Mouse (Mus musculus) NIH3T3 (cell line): ENCODE measurements around the gene Ptprg.
"Not testable (repeated sequence)": the region's sequence is repeated elsewhere in the genome, so short reads cannot be mapped to it uniquely, and the experiment has no call there.

Experiments used
- DNase-seq: peaks from one replicate; pipeline ENCODE4 v3.0.0-alpha.2; 2012; ENCODE audit warnings: low read depth

Gene Ptprg

DNA sequence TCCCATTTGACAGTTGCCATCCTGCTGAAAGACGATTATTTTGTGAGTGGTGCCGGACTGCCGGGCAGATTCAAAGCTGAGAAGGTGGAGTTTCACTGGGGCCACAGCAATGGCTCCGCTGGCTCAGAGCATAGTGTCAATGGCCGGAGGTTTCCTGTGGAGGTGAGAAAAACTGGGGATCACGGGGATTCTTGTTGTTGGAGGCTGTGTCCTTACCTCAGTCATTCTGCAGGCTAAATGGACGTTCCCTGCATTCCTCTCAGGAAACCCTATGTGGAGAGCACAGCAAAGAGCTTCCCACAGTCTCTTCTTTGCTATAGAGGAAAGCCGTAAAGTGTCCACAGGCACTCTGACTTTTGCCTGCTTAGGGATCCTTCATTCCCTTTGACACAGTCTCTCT lies 409.2 kb downstream of the Ptprg start:
- DNase-seq, result no peak

DNA sequence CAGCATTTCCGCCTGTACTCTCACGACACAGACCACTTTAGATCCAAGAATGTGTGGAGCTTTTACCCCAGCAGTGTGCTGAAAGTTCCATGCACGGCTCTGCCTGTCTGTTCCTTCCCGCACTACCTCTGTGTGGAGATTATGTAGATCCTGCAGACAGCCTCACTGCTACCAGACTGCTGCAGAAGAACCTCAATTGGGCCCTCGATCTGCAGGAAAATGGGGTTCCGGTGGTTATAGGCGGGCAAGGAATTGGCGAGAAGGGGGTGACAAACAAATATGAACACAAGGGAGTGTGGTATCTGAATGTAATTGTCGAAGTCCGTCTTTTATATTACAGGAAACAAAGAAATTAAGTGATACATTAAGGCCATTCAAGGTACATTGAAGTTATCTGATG lies 410.5 kb downstream of the Ptprg start:
- DNase-seq, result no peak

DNA sequence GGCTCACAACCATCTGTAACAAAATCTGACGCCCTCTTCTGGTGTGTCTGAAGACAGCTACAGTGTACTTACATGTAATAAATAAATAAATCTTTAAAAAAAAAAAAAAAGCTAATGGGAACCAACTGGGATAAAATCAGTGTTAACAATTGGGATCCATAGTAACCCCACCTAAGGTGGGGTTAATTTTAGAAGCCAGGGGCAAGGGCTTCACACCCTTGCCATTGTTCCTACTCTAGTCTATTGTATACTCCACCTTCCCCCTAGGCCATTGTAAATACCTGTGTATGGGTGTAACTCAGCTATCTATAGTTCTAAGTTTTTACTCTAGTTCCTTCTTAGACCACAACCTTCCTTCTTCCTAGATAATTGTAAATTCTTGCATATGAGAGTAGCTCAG lies 411.0 kb downstream of the Ptprg start:
- not testable (repeated sequence) for DNase-seq

DNA sequence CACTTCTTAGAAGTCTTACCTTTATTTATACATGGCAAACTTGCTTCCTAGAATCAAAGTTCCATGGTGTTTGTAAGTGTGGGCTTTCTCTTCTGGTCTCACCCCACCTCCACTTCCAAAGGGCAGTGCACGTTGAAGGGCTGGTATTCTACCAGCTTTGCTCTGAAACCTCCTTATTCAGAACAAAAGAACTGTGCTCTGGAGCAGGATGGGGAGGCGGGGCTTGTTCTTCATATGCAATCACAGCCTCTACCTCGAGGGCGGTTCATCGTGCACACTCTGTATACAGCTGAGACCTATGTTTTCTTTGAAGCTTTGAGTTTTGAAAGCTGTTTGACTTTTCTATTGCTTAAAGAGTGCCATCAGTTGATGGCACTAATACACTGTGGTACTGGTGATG lies 412.5 kb downstream of the Ptprg start:
- no peak for DNase-seq

DNA sequence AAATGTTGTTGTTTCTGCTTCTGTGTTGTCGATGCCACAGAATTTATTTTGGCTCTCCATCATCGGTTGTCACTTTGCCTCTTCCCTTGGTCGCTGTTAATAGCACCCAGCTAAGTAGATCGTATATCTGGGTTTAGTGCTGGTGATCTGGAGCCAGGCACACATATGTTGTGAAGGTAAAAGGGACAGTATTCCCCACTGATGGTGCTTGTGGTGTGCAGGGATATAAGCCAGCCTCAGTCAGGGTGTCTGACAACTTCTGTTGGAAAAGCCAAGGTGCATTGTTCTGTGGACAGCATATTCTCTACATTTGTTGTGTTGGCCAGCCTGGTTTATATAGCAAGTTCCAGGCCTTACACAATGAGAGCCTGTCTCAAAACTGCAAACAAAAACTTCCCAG lies 428.4 kb downstream of the Ptprg start:
- DNase-seq, result no peak

DNA sequence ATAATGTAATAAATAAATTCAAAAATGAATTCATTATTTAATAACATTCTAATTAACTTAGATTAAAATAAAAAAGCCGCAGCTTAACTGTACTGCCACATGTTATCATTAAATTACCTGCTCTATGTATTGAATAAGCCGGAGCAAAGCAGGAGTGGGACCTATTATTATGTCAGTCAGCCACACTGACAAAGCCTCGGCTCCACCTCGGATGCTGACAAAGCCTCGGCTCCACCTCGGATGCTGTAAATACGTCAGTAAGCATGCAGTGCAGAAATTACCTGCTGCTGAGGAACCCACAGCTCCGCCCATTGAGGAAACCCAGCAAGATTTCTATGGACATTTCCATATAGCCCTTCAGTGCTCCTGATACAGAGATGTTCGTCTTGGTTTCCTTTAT lies 429.7 kb downstream of the Ptprg start:
- no peak for DNase-seq

DNA sequence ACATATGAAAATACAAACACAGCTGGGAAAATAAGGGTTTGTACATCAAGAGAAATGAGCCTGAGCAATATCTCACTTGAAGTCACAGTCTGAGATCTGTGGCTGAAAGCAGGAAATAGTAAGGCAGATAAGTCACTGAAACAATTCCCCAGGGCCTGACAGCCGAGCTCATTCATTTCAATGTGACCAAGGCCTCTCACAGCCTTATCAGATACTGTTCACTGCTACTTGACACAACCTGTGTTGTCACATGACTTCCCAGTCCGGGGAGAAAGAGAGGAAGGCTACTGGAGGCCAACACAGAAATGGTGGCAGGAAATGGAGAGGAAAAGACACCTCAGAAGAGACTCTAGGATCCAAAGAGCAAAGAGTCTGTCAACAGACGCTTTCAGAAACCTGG lies 430.8 kb downstream of the Ptprg start:
- DNase-seq, result no peak

DNA sequence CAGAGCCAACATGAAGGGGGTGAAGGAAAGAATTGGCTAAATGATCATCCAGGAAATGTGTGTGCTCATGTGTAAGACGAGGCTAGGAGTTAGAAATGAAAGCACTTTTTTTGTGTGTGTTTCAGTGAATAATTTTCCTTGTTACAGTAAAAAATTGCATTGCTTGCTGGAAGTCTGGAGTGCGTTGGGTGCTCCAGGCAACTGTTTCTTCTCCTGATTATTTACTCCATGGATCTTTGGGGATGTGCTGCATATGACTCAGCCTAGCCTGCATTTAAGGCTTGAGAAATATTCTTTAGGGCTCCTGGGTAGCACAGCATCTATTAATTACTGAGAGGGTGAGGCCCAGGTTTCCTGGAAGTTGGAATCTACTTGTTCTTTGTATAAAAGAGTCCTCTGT lies 435.6 kb downstream of the Ptprg start:
- DNase-seq, result no peak

DNA sequence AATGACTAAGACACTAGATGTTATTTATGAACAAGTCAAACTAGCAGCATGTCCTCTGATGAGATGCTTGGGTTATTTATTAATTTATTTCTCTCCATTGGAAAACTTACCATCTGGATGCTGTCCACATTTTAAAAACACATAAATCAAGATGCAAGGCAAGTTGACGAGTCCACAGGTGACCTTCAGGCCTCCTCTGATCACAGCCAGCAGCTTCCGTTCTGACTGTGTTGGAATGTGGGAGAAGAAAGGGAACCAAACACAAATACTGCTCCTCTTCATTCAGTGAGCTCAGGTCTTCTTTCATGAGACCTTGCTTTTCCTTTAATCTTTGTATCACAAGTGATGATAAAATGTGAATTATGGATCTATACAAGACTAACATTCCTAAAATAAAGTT lies 437.8 kb downstream of the Ptprg start:
- no peak for DNase-seq

DNA sequence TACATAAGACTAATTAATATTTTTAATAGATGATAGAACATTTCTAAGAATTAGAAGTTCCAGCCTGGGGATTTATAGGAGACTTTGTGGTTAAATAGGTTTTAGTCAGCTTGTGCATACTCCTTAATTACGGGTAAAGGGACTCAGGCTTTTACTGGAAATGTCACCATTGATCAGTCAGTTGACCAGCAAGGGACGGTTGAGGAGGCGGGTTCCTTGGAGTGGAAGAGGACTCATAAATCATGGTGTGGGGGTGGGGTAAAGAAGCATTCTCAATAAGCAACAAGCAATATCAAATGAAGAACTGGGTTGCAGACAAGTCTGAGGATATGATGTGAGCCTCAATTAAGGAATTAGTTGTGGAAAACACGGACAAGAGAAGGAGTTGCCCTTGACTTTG lies 438.8 kb downstream of the Ptprg start:
- no peak for DNase-seq

DNA sequence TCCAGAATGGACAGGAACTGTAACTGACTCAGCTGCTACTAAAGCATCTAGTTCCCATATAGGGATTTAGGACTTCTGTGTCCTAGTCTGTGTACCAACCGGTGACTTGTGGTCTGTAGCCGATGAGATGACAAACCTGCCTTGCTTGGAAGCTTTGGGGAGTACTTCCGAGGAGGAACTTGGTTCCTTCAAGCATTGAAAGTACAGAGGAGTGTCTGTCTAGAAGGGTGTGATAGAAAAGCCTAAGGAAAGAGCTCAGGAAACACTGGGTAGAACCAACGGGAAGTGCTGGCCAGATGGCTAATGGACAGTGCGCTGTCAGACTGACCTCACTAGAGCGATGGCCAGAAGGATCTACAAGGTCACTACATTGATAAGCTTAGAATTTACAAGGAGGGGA lies 439.2 kb downstream of the Ptprg start:
- no peak for DNase-seq

DNA sequence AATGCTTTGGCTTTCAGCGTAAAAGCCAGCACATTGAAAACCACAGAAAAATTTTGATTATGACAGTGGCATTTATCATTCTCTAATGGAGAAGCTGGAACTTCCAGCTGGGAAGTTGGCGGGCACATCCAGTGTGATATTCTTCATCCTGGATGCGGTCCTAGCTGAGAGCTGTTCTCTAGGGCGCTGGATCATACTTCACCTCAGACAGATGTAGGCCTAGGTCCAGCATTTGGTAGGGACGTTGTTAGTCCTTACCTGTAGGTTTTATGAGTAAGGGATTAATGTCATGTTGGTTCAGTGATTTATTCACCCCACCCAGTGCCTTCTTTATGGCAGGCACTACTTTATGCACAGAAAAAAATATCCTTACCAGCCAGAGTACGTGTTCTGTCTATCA lies 444.2 kb downstream of the Ptprg start:
- DNase-seq, result no peak

DNA sequence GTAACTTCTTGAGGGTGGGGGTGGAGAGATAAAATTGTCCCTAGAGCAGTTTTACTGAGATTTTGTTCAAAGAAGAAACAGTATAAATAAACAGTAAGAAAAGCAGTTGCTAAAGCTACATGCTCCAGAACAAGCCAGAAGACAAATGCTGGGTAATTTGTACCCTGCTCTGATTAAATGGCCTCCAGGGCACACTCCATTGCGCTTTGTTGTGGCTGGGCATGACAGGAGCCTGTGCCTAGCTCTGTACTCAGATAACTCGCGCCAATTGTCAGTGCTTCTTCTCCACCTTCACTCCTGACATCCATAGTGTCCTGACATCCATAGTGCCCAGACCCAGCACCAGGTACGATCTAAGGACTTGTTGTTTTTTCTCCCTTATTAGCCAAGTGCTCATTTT lies 445.1 kb downstream of the Ptprg start:
- DNase-seq, result no peak

DNA sequence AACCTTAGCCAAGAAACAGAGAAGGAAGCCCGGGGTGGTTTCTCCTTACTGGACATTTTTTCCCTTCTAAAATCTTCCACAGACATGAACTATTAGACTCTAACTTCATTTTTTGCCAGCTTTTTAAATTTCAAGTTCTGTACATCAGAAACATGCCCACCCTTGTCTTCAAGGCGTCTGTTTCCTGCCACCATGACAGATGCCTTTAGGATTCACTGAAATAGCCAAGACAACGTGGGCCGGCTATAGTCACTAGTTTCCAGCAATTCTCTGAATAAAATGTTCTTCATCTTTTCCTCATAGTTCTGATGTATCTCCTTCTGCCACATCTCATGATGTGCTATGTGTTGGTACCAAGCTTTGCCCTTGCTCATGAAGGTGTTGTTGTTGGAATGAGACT lies 450.7 kb downstream of the Ptprg start:
- DNase-seq, result no peak

DNA sequence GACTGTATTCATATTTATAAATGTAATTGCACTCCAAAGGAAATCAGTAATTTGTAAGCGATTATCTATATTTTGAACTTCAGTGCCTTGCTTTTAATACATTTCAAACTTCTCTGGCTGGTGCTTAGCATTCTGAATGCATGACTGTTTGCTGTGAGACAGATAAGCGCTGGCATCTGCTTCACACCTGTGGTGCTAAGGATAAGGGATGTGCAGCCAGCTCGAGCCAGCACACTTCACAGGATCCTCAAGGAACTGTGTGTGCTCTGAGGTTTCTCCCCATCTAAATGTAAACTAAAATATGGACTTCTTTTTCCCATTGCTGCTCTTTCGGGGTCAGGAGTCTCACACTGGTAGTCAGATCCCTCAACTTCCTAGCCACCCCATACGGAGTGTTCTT lies 458.4 kb downstream of the Ptprg start:
- DNase-seq, result no peak

DNA sequence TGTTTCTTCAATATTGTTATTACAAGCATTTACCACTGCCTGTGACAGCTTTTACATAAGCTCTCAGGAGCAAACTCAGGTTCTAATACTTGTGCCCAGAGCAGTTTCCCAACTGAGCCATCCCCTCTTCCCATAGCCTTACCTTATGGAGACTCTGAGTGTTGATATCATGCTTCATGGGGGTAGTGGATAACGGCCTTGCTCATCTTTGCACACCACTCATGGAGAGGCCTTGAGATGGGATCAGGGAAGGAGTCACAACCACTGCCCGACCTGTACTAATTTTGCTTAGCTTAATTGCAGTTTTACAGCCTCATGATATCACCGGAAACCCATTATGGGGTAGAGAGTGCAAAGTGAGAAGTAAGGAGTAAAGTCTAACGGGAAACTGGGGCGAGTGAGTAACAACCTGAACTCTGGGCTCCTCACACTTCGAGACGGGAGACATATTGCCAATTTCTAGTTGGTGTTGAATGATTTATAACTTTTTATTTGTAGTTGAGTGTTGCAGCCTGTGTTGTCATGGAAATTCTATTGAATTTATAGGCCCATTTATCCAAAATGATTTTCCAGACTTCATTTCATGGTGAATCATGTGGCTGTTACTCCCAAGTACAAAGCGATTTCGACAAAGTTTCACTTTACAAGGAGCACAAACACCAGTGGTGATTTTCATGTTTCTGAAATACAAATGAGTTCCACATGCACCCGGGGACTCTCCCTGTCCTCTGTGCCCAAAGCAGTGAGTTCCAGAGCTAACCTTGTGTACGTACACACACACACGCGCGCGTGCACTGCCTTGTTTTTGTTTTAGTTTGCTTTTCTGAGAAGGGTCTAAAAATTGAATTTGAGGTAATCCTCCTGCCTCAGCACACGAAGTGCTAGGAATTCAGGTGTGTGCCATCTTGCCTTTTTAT lies 472.7 kb downstream of the Ptprg start:
- DNase-seq, result peak; percentile 1

DNA sequence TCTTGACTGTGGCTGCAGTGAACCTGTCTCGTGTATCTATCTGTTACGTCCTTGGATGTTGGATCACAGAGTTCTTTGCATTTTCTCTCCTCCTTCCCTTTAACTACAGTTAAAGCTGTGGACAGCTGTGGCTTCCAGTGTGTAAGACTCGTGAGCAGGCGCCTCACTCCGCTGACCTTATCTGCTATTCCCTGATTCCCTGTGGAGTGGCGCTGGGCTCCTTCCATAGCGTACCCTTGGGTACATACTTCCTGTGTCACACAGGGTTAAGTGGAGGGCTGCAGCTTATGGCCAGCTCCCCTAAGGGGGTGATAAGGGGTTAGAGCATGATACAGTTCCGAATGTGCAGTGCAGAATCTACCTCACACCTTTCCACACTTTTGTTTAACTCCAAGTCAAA lies 473.9 kb downstream of the Ptprg start:
- no peak for DNase-seq

DNA sequence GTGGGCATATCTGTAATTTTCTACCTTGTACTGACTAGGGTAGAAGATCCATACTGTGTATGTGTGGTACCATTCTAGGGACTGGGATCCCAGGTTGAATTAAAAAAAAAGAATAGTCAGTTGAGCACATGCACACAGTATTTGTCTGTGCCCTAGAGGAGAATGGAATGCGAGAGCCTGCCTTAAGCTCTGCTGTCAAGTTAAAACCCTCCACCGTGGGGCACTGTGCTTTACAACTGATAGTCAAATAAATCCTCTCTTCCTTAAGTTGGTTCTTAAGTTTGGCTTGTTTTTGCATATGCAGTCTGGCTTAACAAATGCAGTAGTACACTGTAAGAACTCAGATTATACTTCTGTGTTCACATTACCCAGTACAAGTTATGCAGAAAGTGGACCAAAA lies 476.6 kb downstream of the Ptprg start:
- DNase-seq, result no peak

DNA sequence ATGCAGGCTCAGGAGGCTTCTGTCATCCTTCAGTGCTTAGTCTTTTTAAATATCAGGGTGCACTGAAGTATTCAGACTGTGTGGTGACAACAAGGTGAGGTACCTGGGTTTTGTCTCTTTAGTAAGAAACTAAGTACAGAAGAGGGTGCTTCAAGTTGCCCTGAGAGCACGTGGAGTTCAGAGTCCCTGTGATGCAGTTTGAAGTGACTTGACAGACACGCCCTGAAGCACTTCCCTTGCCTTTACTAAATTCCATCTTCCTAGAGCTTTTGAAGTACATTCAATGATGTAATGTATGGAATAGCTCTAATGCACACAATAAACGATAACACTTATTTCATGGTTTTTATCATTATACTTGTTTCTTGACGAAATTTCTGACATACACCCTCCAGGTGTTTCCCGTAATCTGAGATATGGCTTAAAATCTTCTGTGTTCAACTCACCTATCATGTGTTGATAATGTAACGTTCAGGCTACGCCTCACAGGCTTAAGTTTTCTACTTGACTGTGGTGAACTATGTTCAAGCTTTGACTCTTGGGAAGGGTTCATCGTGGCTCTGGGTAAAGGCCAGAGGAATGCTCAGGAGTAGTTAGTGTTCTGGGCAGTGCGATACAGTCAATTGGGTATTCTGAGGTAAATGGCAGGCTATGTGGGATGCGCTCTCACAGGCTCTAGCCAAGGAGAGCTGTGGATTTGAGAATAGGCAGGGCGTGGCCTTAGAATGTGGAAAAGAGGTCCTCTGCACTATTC lies 483.4 kb downstream of the Ptprg start:
- no peak for DNase-seq

DNA sequence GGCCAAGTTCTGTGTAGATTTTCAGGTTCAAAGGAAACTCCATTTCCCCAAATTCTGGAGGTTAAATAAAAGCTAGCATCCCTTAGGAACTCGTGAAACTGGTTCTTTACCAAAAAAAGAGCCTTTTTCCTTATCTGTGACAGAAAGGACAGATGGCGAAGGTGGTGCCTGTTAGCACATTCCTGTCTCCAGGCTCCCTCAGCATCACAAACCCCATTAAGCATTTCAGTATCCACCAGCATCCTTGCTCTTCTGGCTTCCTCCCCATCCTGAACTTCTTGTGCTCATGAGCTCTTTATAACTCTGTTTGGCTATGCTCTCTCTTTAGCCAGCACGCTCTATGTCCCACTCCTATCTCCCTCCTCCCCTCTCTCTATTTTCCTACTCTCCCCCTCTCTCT lies 486.4 kb downstream of the Ptprg start:
- DNase-seq, result no peak

DNA sequence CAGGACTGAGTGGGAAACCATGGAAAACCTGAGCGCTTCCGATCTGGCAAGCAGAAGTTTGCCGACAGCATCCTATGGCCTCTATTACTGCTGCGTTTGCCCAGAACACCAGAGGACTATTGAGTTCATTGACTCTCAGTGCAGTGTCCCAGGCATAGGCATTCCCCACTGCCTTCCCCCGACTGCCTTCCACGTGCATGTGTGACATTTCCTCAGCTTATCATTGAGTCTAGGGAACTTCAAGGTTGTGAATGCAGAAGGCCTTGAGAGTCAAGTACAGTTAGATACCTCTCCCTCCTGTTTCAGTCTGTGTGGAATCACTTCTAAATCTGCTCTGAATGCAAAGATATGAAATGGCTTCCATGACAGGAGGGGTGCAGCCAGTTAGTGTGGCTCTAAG lies 488.2 kb downstream of the Ptprg start:
- no peak for DNase-seq

DNA sequence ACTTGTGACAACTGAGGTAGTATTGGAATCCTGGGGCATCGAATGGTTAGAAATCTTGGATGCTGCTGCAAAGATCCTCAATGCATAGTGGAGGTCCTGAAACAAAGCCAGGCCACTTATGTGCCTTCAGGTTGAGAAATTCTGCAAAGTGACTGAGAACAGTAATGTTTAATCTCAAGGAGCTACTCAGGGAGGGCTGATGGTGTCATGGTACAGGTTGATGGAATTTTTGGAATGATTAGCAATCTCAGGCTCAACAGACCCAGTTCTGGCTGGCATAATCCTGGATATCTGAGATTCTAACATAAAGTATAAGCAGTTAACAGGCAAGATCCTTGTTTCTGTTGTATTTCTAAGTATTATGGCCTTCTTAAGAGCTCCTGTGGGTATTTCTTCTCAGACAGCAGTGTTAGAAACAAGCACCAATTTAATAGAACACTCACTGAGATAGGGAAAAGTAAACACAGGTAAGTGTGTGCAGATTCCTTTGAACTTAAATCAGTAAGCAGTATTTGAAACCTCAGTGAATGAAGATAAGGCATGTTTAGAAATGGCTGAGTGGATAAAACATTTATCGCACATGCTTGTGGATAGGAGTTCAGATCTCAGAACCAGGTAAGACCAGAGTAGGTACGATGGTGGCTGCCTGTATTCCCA lies 493.0 kb downstream of the Ptprg start:
- DNase-seq, result no peak

DNA sequence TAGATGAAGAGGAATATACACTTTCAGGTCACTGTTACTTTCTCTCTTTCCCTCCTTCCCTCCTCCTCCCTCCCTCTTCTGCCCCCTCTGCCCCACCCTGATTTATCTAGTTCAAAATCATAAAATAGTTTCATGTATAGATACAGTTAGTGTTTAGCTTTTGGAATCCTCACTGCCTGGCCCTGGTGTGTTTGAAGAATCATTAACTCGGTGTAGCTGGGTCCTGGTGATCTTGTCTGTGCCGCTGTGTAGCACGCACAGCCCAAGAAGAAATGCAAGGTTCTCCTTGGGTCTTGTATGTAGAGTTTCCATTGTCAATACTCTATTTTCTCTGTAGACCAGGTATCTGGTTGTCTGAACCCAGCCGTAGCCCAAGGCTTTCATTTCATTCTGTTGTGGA lies 494.3 kb downstream of the Ptprg start:
- no peak for DNase-seq
